Mouse (Mus musculus) hindbrain, embryonic 11.5 days (tissue): ENCODE results near the gene Tmem274. TPM values are rescaled to one million over a fixed set of nuclear protein-coding genes. Genes with fewer than 3 reads are reported as not detected.
"Not testable (repeated sequence)": the region's sequence is repeated elsewhere in the genome, so short reads cannot be mapped to it uniquely, and the experiment has no call there.

ENCODE experiments used
- ATAC-seq: fragments of 200-750 bp; cut with Nextera tagmentation; 2 replicates; pipeline ENCODE4 v1.8.0; 2017; ENCODE audit warnings: mild to moderate bottlenecking, moderate TSS enrichment, moderate library complexity; ENCODE audit not compliant: low FRiP score
- DNase-seq: peaks from one replicate; pipeline ENCODE4 v3.0.0-alpha.2; 2015; ENCODE audit warnings: low spot score
- H3K27ac ChIP-seq: fragments of 300-500 bp; sonication (generic); 2 replicates; pipeline ENCODE4 v1.5.1; 2014; ENCODE audit warnings: mild to moderate bottlenecking, low read depth, low read length
- H3K27me3 ChIP-seq: fragments of 300-500 bp; sonication (generic); 2 replicates; pipeline ENCODE4 v1.6.1; 2014; ENCODE audit warnings: mild to moderate bottlenecking, low read length, moderate library complexity, mixed read lengths; ENCODE audit not compliant: control insufficient read depth, insufficient read depth
- H3K36me3 ChIP-seq: fragments of 300-500 bp; sonication (generic); 2 replicates; pipeline ENCODE4 v1.6.1; 2014; ENCODE audit warnings: mild to moderate bottlenecking, low read length, moderate library complexity, mixed read lengths; ENCODE audit not compliant: control insufficient read depth, insufficient read depth
- H3K4me1 ChIP-seq: fragments of 300-500 bp; sonication (generic); replicated peaks from 2 replicates; pipeline ENCODE4 v1.6.1; 2014; ENCODE audit warnings: low read length, mixed read lengths; ENCODE audit not compliant: control insufficient read depth, insufficient read depth
- H3K4me2 ChIP-seq: fragments of 300-500 bp; sonication (generic); replicated peaks from 2 replicates; pipeline ENCODE4 v1.6.1; 2014; ENCODE audit warnings: mild to moderate bottlenecking, low read depth, low read length
- H3K4me3 ChIP-seq: fragments of 300-500 bp; sonication (generic); 2 replicates; pipeline ENCODE4 v1.5.1; 2014; ENCODE audit warnings: low read depth, low read length
- H3K9ac ChIP-seq: fragments of 300-500 bp; sonication (generic); 2 replicates; pipeline ENCODE4 v1.6.1; 2014; ENCODE audit warnings: low read depth, low read length
- H3K9me3 ChIP-seq: fragments of 300-500 bp; sonication (generic); 2 replicates; pipeline ENCODE4 v1.6.1; 2016; ENCODE audit warnings: low read length; ENCODE audit not compliant: control insufficient read depth
- WGBS: fragments of 180-500 bp; shearing (Covaris S2); extraction: QIAGEN DNeasy Blood & Tissue Kit; methylation state at CpG from one replicate; pipeline ENCODE4 v1.1.7; 2014; 5-methylcytosine and 5-hydroxymethylcytosine counted together
- polyA plus RNA-seq: library from polyadenylated mRNA; unstranded; fragments of >200 nt; fragmentation: Nextera tagmentation; extraction: Ambion mirVana; gene quantifications from 2 replicates; pipeline ENCODE4 v1.2.1, GENCODE M21; 2014

The Tmem274 gene
- polyA plus RNA-seq, 1 experiment from 2014 or later = not detected

DNA sequence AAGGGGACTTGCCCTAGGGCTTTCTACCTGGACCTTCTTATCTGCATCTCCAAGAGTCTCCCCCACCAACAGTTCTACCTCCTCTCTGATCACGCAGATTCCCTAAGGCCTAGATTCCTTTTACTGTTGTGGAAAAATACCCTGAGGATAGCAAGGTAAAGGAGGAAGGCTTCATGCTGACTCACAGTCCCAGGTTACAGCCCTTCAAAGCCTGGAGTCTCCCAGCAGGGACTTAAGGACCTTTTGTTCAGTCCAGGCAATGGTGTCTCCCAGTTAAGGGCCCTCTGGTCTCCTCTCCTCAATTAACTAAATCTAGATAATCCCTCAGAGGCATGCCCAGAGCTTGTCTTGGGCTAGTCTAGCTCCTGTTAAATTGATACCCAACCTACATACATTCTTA, 30.9 kb upstream of the Tmem274 start:
- H3K9ac ChIP-seq = 0 out of 2 replicates have a peak overlapping the region, but pooled peaks have one; percentile 32
- peak overlapping the region; percentile 92 for H3K27ac ChIP-seq
- no peak overlapping the region for H3K4me3 ChIP-seq
- H3K36me3 ChIP-seq = no peaks in the 10 kb centered on the region
- DNase-seq (no peak), ATAC-seq (no peak)
- 45% methylated on average over 1 of the region's 1 CpGs for WGBS
- no peaks in the 10 kb centered on the region for H3K27me3 ChIP-seq
- no peaks in the 10 kb centered on the region; the same call in 1 of the 2 replicates for H3K4me1 ChIP-seq
- no peaks in the 10 kb centered on the region for H3K9me3 ChIP-seq
- H3K4me2 ChIP-seq = no peak overlapping the region; the same call in 1 of the 2 replicates

DNA sequence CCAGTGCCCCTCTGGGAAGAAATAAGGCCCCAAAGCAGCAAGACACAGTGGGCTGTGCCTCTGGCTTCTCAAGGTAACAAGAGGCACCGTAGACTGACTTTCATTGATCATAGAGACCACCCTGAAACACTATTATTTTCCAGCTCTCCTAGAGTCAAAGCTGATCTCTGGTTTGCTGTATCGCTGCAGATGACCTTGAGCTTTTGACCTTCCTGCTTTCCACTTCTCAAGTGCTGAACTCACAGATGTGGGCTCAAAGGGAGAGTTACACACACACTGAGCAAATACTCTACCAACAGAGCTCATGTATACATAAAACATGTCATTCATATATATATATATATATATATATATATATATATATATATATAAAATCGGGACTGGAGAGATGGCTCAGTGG, 26.5 kb upstream of the Tmem274 start:
- Histone ChIP-seq H3K27me3 (no peaks in the 10 kb centered on the region), H3K4me3 (no peak overlapping the region), H3K9me3 (no peaks in the 10 kb centered on the region), H3K27ac (no peak overlapping the region), H3K9ac (no peak overlapping the region), H3K36me3 (no peaks in the 10 kb centered on the region), H3K4me1 (no peaks in the 10 kb centered on the region; the same call in 1 of the 2 replicates), H3K4me2 (no peak overlapping the region)
- no peak for DNase-seq
- no peak for ATAC-seq
- 85% methylated on average over 3 of the region's 3 CpGs for WGBS

GRCm38 (mm10) chr4:149453656-149454055, 23.5 kb upstream of the Tmem274 start:
- Histone ChIP-seq H3K4me2 (no peak overlapping the region), H3K27me3 (no peaks in the 10 kb centered on the region), H3K4me3 (no peak overlapping the region), H3K27ac (no peak overlapping the region), H3K9ac (no peak overlapping the region), H3K4me1 (no peaks in the 10 kb centered on the region), H3K36me3 (no peaks in the 10 kb centered on the region), H3K9me3 (no peaks in the 10 kb centered on the region)
- WGBS = 82% methylated on average over 4 of the region's 4 CpGs
- DNase-seq (peak; percentile 45), ATAC-seq (no peak)

GRCm38 (mm10) chr4:149454263-149454662, 22.9 kb upstream of the Tmem274 start:
- H3K9me3 ChIP-seq = no peaks in the 10 kb centered on the region
- H3K9ac ChIP-seq = no peak overlapping the region
- DNase-seq (no peak), ATAC-seq (no peak)
- no peak overlapping the region for H3K4me3 ChIP-seq
- H3K27me3 ChIP-seq = no peaks in the 10 kb centered on the region
- no peaks in the 10 kb centered on the region for H3K4me1 ChIP-seq
- no peak overlapping the region for H3K4me2 ChIP-seq
- no peaks in the 10 kb centered on the region for H3K36me3 ChIP-seq
- 87% methylated on average over 17 of the region's 17 CpGs for WGBS
- no peak overlapping the region for H3K27ac ChIP-seq

GRCm38 (mm10) chr4:149454879-149455278, 22.3 kb upstream of the Tmem274 start, which contains the start of gene Rbp7:
TSS of gene Rbp7 (minus strand) at chr4:149454978.
- Histone ChIP-seq H3K9ac (no peak within 1 kb of the TSS), H3K36me3 (no peaks in the 10 kb centered on the region), H3K4me2 (no peak within 1 kb of the TSS), H3K9me3 (no peaks in the 10 kb centered on the region), H3K27me3 (no peaks in the 10 kb centered on the region), H3K27ac (no peak within 1 kb of the TSS), H3K4me3 (no peak within 1 kb of the TSS), H3K4me1 (no peaks in the 10 kb centered on the region)
- WGBS = 47% methylated on average over 8 of the region's 8 CpGs
- ATAC-seq = no peak
- no peak for DNase-seq

DNA sequence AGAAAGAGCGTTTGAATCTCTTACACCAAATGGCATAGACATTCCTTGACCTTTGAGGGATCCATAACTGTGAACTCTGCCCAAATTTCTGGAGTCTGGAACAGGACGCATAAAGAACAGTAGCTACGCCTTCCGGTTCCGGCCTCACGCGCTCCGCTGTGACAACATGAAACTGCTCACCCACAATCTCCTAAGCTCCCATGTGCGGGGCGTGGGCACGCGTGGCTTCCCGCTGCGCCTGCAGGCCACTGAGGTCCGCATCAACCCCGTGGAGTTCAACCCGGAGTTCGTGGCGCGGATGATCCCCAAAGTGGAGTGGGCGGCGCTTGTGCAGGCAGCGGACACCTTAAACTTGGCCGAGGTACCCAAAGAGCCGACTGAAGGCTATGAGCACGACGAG, 20.0 kb upstream of the Tmem274 start:
- not testable (repeated sequence) for H3K9me3 ChIP-seq, H3K36me3 ChIP-seq, H3K4me1 ChIP-seq, DNase-seq, H3K9ac ChIP-seq, H3K4me2 ChIP-seq, ATAC-seq, H3K4me3 ChIP-seq, H3K27me3 ChIP-seq, H3K27ac ChIP-seq
- 89% methylated on average over 25 of the region's 27 CpGs for WGBS

- WGBS = 82% methylated on average over 6 of the region's 6 CpGs
- ATAC-seq = no peak
- H3K4me1 ChIP-seq = no peaks in the 10 kb centered on the region; the same call in 1 of the 2 replicates
Observed at GRCm38 (mm10) chr4:149457831-149458430, 19.2 kb upstream of the Tmem274 start.

GRCm38 (mm10) chr4:149458526-149458925, 18.7 kb upstream of the Tmem274 start:
- H3K4me2 ChIP-seq = no peak overlapping the region
- WGBS = 57% methylated on average over 5 of the region's 5 CpGs
- H3K4me3 ChIP-seq = no peak overlapping the region
- H3K27ac ChIP-seq = no peak overlapping the region
- H3K9ac ChIP-seq = no peak overlapping the region
- H3K27me3 ChIP-seq = no peaks in the 10 kb centered on the region
- no peaks in the 10 kb centered on the region for H3K9me3 ChIP-seq
- no peaks in the 10 kb centered on the region for H3K36me3 ChIP-seq
- DNase-seq (no peak), ATAC-seq (no peak)
- H3K4me1 ChIP-seq = no peaks in the 10 kb centered on the region; the same call in 1 of the 2 replicates

More at GRCm38 (mm10) chr4:149457831-149458430, 19.2 kb upstream of the Tmem274 start:
- no peak overlapping the region for H3K9ac ChIP-seq
- no peaks in the 10 kb centered on the region for H3K27me3 ChIP-seq
- no peak for DNase-seq
- no peaks in the 10 kb centered on the region for H3K9me3 ChIP-seq
- H3K4me3 ChIP-seq = no peak overlapping the region
- no peaks in the 10 kb centered on the region for H3K36me3 ChIP-seq
- H3K4me2 ChIP-seq = no peak overlapping the region
- H3K27ac ChIP-seq = no peak overlapping the region

- 81% methylated on average over 1 of the region's 1 CpGs for WGBS
- H3K4me3 ChIP-seq = no peak overlapping the region
- no peaks in the 10 kb centered on the region for H3K36me3 ChIP-seq
- no peak overlapping the region for H3K27ac ChIP-seq
- ATAC-seq (no peak), DNase-seq (no peak)
- no peak overlapping the region for H3K4me2 ChIP-seq
- no peak overlapping the region for H3K9ac ChIP-seq
- H3K9me3 ChIP-seq = no peaks in the 10 kb centered on the region
- H3K4me1 ChIP-seq = no peaks in the 10 kb centered on the region; the same call in 1 of the 2 replicates
- no peaks in the 10 kb centered on the region for H3K27me3 ChIP-seq
Observed at GRCm38 (mm10) chr4:149459425-149459824, 17.8 kb upstream of the Tmem274 start.
